Mouse (Mus musculus): ENCODE measurements at regions not wholly inside any gene's neighbourhood (a gene's known extent, or its start where the extent isn't known, plus 50 kb on each side); places are given as distances from the start of the nearest gene placed in this dataset.

- TF ChIP-seq POLR2A (IDR thresholded peaks at IDR 0.05; ENCODE audit: insufficient read length, low read depth), result no peak
- TF ChIP-seq CEBPB (IDR thresholded peaks at IDR 0.05; ENCODE audit: insufficient read depth, poor library complexity, severe bottlenecking), result no peak
- no peak for TF ChIP-seq MYOD1 (IDR thresholded peaks at IDR 0.05; ENCODE audit: control insufficient read depth in 1 of 3, insufficient read length in 2 of 3, low read depth in 2 of 3)
Observed at GRCm38 (mm10) chr6:99904607-99905006, 178.4 kb upstream of the Prok2 start.
